ENCODE assay signal across 8 mouse cellular contexts in genomic region chr13:110237209-110237935, GRCm38 (mm10). TPM values are rescaled to one million over a fixed set of nuclear protein-coding genes. Genes with fewer than 3 reads are reported as not detected.
A peak's percentile ranks its signal among the peaks of the same experiment; 100 is the strongest.
DNase-seq lines count a peak whose midpoint lies in the region; ATAC-seq and TF ChIP-seq lines count a peak whose summit lies in the region.

No protein-coding gene starts in this region.

- DNase-seq in heart, embryonic 10.5 days (ENCODE audit: low spot score), result peak; percentile 74
- DNase-seq in heart, postnatal 25 days (ENCODE audit: low spot score), result no peak
- peak; percentile 27 for DNase-seq in embryo, embryonic 10 days (ENCODE audit: low spot score)
- DNase-seq in midbrain, postnatal 0 days (ENCODE audit: low spot score), result peak; percentile 50
- DNase-seq in spleen, postnatal 36 days (ENCODE audit: low spot score in 2 of 2), result no peak
- DNase-seq in gastrocnemius, postnatal 14 days, result no peak
- no peak for DNase-seq in left cerebral cortex, postnatal 4 days

- ATAC-seq in hindbrain, embryonic 13.5 days (ENCODE audit: low FRiP score), result peak; percentile 59
- no peak for ATAC-seq in midbrain, postnatal 0 days (ENCODE audit: low FRiP score)

- 0 out of 2 replicates have a peak overlapping the region, but pooled peaks have one; percentile 30 for H3K9ac ChIP-seq in hindbrain, embryonic 13.5 days
- H3K9ac ChIP-seq in midbrain, postnatal 0 days (replicated peaks; ENCODE audit: low read length, poor library complexity, severe bottlenecking), result no peak overlapping the region

- intact Hi-C loops in heart, postnatal 25 days (cut with DNase I), result no loop called here
- intact Hi-C loops in gastrocnemius, postnatal 14 days (cut with DNase I; ENCODE audit: low total_unique reads), result no loop called here
- intact Hi-C loops in left cerebral cortex, postnatal 4 days (cut with DNase I), result no loop called here

- H3K27ac ChIP-seq in heart, embryonic 10.5 days, result no peak overlapping the region
- peak overlapping the region; percentile 82 for H3K27ac ChIP-seq in hindbrain, embryonic 13.5 days
- peak overlapping the region; percentile 26 for H3K27ac ChIP-seq in midbrain, postnatal 0 days (ENCODE audit: low read depth, low read length)

- 29% methylated on average over 10 of the region's 10 CpGs for WGBS in heart, embryonic 10.5 days
- 19% methylated on average over 10 of the region's 10 CpGs for WGBS in hindbrain, embryonic 13.5 days
- WGBS in midbrain, postnatal 0 days, result 18% methylated on average over 10 of the region's 10 CpGs

- TF ChIP-seq CTCF in midbrain, postnatal 0 days (IDR thresholded peaks at IDR 0.05), result no peak

- peaks cover 14% of the 10 kb centered on the region for H3K4me1 ChIP-seq in heart, embryonic 10.5 days
- peaks cover 33% of the 10 kb centered on the region for H3K4me1 ChIP-seq in hindbrain, embryonic 13.5 days (replicated peaks)
- H3K4me1 ChIP-seq in midbrain, postnatal 0 days (ENCODE audit: insufficient read depth, low read length), result peaks cover 6% of the 10 kb centered on the region; the same call in 1 of the 2 replicates

- H3K27me3 ChIP-seq in heart, embryonic 10.5 days (ENCODE audit: insufficient read depth, poor library complexity, severe bottlenecking), result no peaks in the 10 kb centered on the region
- no peaks in the 10 kb centered on the region for H3K27me3 ChIP-seq in hindbrain, embryonic 13.5 days
- H3K27me3 ChIP-seq in midbrain, postnatal 0 days (ENCODE audit: insufficient read depth, low read length), result no peaks in the 10 kb centered on the region

- no peak overlapping the region for H3K4me3 ChIP-seq in heart, embryonic 10.5 days
- no peak overlapping the region for H3K4me3 ChIP-seq in hindbrain, embryonic 13.5 days
- no peak overlapping the region for H3K4me3 ChIP-seq in midbrain, postnatal 0 days (ENCODE audit: low read depth, low read length)

- no peaks in the 10 kb centered on the region for H3K36me3 ChIP-seq in heart, embryonic 10.5 days
- peaks cover 5% of the 10 kb centered on the region for H3K36me3 ChIP-seq in hindbrain, embryonic 13.5 days
- H3K36me3 ChIP-seq in midbrain, postnatal 0 days (ENCODE audit: insufficient read depth, low read length), result no peaks in the 10 kb centered on the region

- H3K9me3 ChIP-seq in heart, embryonic 10.5 days, result no peaks in the 10 kb centered on the region
- no peaks in the 10 kb centered on the region for H3K9me3 ChIP-seq in hindbrain, embryonic 13.5 days
- H3K9me3 ChIP-seq in midbrain, postnatal 0 days (ENCODE audit: low read length), result no peaks in the 10 kb centered on the region

- peak overlapping the region; percentile 25; the same call in 1 of the 2 replicates for H3K4me2 ChIP-seq in hindbrain, embryonic 13.5 days
- H3K4me2 ChIP-seq in midbrain, postnatal 0 days (ENCODE audit: low read depth, low read length, poor library complexity, severe bottlenecking), result no peak overlapping the region

RNA-seq across cellular contexts. Expression of gene Rab3c, which starts 43.4 kb away (rescaled TPM):
- polyA plus RNA-seq in heart, embryonic 10.5 days (2016; fragmentation: Nextera tagmentation; extraction: Ambion mirVana), result 0.09 and 0.54 TPM in 2 replicates
- under 1 TPM; 0.03 to 0.14 TPM for total RNA-seq in heart, postnatal 25 days (2021)
- 208 and 212 TPM in 2 replicates for polyA plus RNA-seq in hindbrain, embryonic 13.5 days (2015; fragmentation: Nextera tagmentation; extraction: Ambion mirVana)
- total RNA-seq in midbrain, postnatal 0 days (2014; rRNA removed), result 168 and 199 TPM in 2 replicates
- 135 and 164 TPM in 2 replicates for polyA plus RNA-seq in midbrain, postnatal 0 days (2015; fragmentation: Nextera tagmentation; extraction: Ambion mirVana)
- total RNA-seq in gastrocnemius, postnatal 14 days (2021), result under 1 TPM; 0.02 to 0.04 TPM
- 100 to 1,000 TPM; 114 to 116 TPM for total RNA-seq in left cerebral cortex, postnatal 4 days (2021)

Comparison
In these comparisons a context has a peak if more than half of its experiments do, and no peak if none do; other contexts are left out.
1. DNase-seq: peak in heart, embryonic 10.5 days (single experiment), embryo, embryonic 10 days (single experiment) and midbrain, postnatal 0 days (single experiment); none in heart, postnatal 25 days (single experiment), spleen, postnatal 36 days (0 of 2), gastrocnemius, postnatal 14 days (single experiment) and left cerebral cortex, postnatal 4 days (single experiment).
2. RNA of gene Rab3c, which starts 43.4 kb away (total RNA-seq): 168 to 199 TPM in midbrain, postnatal 0 days and 114 to 116 TPM in left cerebral cortex, postnatal 4 days; 0.03 to 0.14 TPM in heart, postnatal 25 days and 0.02 to 0.04 TPM in gastrocnemius, postnatal 14 days; every median in the first group is over 100 times any median in the second.